Mouse (Mus musculus): ENCODE results near the gene Pold1.

Pold1 gene

DNA sequence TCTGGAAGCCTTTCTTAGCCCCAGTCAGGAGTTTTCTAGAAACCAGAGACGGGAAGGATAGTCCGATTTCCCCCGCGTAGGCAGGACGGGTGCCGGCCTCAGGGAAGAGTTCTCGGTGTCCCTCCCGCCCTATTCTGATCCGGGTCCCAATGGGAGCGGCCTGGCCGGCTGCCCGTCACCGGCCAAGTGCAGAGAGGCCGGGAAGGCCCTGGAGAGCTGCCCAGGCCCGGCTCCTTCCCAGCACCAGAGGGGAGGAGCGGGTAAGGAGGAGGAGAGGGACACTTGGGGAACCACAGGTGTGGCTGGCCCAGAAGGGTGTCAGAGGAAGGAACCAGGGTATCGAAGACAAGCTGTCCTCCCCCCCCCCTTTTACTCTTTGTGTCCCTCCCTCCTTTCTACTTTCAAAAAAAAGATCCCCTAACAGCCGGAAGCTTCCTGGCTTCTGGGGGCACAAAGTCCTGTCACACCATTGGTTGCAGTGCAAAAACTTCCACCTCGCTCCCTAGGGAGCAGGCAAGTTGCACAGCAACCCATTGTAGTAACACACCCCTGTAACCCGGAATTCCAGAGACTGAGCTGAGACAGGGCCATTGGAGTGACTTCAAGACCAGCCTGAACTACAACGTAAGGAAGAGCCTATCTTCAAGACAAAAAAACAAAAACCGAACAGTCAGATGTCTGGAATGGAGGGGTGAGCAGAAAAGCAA is 23.4 kb downstream of the Pold1 start:
- peak; percentile 37 to 81 for DNase-seq (ENCODE audit: low spot score in 2 of 2)

DNA sequence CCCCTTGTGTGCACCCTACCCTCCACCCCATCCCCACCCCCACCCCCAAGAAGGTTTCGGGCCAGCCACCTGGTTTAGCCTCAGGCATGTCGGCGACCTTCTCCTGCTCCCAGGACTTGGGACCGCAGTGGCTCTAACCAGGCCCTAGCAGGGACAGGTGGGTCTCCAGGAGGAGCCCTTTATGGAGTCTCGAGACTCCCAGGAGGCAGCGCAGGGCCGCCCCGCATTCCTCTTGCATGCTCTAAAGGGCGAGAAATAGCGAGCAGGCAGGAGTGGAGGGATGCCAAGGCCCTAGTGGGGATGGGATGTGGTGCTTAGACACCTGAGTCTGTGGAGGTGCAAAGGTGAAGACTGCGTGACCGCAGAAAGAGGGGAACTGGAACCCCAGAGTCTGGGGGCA is 24.1 kb downstream of the Pold1 start, which contains the start of gene Mybpc2:
Gene Mybpc2 (minus strand): TSS at position 155 of the 400 bp plus-strand sequence.
- no peak for DNase-seq (ENCODE audit: low spot score in 2 of 2)

DNA sequence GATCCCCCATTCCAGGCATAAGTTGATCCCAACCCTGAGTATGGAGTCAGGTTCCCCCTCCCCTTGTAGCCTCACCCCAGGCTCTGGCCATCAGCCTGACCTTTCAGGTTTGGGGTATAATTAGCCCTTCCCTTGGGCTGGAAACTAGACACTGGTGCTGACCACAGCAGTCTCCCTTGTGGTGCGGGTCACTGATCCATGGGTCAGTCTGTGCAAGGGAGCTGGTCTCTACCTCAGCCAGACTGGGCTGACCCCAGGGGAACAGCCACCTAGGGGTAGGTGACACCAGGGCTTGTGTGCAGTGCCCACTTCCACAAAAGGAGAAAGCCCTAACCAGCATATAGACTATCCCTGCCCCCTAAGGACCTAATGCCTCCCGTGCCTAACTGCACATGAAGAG is 25.6 kb downstream of the Pold1 start:
- no peak for DNase-seq (ENCODE audit: low spot score in 2 of 2)

DNA sequence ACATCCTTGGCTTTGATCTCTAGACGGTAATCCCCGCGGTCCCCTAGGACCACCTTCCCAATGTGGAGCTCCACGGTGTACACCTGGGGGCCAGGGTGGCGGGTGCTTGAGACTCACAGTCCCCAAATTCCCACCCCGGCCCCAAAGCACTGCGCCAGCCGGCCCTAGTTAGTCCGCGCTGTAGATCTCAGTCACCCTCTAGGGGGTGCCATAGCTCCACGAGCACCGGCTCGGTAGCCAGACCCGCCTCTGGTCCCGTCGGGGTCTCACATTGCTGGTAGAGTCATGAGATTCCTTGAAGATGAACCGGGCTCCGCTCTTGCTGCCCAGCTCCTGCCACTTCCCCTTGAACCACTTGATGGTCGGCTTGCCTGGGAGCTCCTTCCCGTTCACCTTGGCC is 26.9 kb downstream of the Pold1 start:
- peak; percentile 31 to 39 for DNase-seq (ENCODE audit: low spot score in 2 of 2)

DNA sequence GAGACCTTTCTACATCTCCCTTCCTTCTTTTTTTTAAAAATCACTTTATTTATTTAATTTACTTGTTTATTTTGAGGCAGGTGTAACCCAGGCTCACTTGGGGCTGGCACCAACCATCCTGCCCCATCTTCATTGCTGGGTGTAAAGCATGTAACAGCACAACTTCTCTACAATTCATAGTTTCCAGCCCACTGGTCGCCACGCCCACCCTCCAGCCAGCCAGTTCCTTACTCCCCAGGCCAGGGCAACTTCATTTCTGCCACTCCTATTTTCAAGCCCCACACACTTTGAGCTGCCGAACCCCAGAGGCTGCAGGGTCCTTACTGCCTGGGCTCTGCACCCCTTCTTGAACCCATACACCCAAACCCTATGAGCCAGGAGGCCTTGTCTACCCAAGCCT is 27.7 kb downstream of the Pold1 start:
- DNase-seq (ENCODE audit: low spot score in 2 of 2): no peak

DNA sequence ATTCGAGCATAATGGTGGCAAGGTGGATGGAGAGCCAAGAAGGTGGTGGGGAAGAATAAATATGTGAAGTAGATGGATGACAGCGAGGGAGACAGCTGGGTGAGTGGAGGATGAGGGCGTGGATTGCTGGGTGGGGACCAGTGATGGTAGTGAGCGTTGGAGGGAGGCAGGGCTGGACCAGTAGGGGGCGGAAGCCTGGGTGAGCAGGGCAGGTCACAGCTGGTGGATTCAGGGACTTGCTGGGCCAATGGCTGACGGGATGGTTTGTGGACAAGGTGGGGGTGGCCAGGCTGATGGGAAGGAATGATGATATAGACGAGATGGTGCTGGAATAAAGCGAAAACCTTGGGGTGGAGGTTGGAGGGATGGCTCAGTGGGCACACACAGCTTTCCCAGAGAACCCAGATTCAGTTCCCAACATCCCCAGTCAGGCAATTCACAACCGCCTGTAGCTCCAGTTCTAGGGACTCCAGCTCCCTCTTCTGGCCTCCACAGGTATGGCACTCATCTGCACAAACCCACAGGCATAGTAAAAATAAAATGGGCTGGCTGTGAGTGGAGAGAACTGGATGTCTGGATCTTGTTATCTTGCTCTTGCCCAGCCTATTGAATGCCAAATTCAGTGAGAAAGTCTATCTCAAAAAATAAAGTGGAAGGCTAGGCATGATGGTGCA is 29.3 kb downstream of the Pold1 start:
- no peak for DNase-seq (ENCODE audit: low spot score in 2 of 2)

DNA sequence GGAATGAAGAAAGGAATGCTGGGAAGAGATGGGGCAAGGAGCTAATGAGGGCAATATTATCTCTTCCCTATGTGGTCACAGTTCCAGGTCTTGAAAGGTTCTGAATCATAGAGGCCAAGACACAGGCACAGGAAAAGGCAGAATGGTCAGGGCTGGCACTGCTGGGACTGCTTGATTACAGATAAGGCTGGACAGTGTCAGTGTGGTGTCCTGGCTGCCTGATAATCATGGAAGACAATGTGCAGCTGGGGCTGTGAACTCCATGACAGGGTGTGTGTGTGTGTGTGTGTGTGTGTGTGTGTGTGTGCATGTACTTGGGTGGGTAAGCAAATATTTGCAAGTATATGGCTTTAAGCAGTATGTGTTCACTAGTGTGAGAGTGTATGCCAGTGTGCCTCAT is 41.2 kb downstream of the Pold1 start:
- no peak for DNase-seq (ENCODE audit: low spot score in 2 of 2)

DNA sequence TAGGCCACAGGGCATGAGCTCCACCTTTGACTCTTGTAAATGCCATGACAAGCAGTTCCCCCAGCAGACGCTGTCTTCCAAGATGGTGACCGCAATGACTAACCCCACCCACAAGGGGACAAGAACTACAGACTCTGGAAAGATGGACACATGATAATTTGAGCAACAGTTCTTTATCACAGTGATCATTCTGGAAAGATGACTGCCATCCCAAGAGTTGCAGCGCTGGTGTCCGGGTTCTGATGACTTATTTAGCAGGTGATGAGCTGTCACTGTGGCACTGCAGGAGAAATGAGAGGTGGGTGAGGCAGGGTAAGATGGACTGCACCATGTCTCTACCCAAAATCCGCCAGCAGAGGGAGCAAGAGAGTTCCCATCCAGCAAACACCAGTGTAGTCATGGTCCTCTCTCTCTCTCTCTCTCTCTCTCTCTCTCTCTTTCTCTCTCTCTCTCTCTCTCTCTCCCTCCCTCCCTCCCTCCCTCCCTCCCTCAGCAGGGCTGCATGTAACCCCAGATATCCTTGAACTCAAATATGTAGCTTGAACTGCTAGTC is 47.0 kb downstream of the Pold1 start:
- peak; percentile 44 to 46 for DNase-seq (ENCODE audit: low spot score in 2 of 2)

DNA sequence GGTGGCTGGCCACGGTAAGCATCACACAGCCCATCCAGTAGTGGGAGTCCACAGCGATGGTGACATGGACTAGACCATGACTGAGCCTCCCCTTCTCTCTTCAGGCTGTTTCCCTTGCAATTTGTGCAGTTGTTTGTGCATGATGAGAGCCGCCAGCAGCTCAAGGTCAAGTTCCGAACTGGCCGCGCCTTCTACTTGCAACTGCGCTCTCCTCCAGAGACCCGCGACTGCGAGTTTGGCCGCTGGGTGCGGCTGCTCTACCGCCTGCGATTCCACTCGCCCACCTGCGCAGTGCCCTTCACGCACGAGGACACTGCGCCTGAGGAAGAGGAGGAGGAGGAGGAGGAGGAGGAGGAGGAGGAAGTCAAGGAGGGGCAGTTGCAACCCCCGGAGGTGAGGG is 48.6 kb downstream of the Pold1 start:
- no peak for DNase-seq (ENCODE audit: low spot score in 2 of 2)

DNA sequence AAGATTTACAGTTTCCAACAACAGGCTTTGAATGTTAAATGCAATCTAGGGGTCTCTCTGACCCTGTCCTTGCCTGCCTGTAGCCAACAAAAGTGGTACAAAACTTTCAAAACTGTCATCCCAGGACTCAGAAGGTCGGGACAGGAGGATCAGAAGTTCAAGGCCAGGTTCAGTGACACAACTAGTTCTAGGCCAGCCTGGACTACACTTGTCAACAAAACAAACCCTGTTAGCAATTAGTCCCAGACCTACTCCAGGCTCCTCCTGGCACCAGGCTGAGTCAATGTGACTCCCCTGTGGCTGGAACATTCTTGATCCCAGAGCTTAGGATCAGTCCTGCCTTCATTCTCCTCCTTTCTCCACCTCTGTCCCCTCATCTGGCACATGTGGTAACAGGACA is 49.7 kb downstream of the Pold1 start:
- no peak for DNase-seq (ENCODE audit: low spot score in 2 of 2)

DNA sequence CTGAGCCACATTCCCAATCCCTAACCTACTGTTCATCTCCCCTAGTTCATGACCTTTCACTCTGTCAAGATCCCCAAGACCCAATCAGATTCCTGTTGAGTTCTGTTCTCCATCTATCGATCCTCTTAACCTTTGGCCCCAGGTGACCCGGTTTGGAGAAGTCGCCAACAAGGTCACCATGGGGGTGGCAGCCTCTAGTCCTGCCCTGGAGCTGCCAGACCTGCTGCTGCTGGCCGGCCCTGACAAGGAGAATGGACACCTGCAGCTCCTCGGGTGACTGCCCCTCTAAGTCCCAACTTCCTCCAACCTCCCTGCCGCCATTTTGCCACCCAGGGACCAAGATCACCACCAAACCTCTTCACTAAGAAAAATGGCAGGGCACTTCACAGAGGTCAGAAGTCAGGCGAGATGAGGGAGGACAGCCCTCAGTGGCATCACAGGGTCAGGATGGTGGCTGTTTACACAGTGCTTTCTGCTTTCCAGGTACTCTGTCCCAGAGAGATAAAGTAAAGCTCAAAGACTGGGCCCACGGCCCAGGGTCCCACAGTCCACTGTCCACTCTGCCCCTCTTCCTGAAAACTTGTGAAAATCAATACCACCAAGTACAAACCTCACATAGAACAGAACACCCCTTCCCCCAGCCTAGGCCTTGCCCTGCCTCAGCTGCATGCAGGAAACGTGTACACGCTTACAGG is 51.1 kb downstream of the Pold1 start:
- no peak for DNase-seq (ENCODE audit: low spot score in 2 of 2)

DNA sequence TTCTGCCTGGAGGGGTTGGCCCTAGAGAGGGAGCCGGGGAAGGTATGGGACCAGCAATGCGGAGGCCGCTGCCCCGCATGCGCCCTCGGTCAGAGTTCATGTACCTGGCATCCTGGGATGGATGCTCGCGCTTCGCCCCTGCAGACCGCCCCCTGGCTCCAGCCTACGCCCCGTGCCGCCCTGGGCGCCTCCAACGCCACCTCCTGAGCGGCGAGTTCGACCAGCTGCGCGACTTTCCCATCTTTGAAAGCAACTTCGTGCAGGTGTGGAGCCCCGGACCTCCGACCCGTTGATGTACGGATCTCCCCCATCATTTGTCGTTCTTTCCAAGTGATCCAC is 51.9 kb downstream of the Pold1 start:
- DNase-seq (ENCODE audit: low spot score in 2 of 2): no peak

DNA sequence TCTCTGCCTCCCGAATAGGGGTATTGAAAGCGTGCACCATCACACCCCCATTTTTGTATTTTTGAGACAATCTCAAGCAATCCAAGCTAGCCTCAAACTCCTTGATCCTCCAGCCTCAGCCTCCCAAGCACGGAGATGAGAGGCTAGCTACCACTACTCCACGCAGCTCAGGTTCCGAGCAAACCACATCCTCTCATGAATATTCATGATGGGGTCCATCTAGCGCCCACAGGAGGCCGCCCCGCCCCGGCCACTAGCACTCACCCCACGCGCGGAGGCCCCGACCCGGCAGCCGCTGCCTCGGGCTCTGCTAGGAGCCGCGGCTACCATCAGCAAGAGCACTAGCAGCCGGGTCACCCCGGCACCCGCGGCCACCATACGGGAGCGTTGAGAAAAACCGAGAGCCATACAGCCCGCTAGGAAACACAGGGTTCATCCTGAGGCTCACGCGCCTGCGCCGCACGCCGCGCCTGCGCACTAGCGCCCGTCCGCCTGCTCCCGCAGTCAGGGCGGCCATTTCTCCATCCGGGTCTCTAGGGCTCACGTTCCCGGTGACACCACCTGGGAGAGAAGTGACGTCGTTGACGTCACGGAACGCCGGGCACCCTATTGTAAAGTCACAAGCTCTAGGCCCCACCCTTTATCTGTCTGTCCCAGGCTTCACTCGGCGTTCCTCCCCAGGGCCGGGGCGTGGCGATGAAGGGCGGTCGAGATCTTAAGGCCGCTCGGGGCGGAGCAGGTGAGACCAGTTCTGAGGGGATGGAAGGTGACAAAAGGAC is 52.5 kb downstream of the Pold1 start, which contains the start of the genes Emc10 and Fam71e1:
Gene Emc10 (minus strand): TSS at position 538 of the 779 bp plus-strand sequence.
Gene Fam71e1 (plus strand): TSS at position 590 of the 779 bp plus-strand sequence.
- DNase-seq (ENCODE audit: low spot score in 2 of 2): peak; percentile 95 to 97

DNA sequence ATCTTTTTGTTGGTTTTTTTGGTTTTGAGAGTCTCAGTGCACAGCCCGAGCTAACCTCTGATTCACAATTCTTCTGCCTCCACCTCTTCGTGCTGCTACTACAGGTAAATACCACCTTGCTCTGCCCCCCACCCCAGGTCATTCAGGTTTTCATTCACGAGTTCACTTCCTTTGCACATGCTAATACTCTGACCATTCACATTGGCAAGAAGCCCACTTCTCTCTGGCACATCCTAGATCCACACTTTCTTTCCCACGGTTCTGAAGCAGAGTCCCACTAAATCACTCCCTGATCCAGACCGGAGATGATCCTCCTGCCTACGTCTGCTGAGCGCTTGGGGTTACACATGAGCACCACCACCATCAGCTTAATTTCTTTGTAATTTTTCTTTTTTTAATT is 53.6 kb downstream of the Pold1 start:
- DNase-seq (ENCODE audit: low spot score in 2 of 2): no peak

DNA sequence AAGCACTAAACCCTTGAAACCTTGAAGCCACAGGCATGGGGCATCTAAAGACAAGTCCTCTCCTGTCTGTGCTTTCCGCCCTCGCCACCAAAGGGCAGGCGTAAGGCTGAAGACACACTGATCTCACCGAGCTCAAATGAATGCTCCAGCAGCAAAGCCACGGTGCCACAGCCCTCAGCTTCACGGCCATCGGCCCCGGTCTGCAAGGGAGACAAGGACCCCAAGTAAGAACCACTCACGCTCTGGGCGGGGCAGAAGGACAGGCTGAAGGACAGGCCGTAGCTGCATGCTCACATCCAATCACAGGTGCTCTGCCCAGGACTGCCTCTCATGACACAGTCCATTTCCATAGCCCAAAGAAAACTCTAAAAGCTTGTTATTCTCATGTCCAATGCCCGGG is 54.0 kb downstream of the Pold1 start:
- DNase-seq (ENCODE audit: low spot score in 2 of 2): no peak

DNA sequence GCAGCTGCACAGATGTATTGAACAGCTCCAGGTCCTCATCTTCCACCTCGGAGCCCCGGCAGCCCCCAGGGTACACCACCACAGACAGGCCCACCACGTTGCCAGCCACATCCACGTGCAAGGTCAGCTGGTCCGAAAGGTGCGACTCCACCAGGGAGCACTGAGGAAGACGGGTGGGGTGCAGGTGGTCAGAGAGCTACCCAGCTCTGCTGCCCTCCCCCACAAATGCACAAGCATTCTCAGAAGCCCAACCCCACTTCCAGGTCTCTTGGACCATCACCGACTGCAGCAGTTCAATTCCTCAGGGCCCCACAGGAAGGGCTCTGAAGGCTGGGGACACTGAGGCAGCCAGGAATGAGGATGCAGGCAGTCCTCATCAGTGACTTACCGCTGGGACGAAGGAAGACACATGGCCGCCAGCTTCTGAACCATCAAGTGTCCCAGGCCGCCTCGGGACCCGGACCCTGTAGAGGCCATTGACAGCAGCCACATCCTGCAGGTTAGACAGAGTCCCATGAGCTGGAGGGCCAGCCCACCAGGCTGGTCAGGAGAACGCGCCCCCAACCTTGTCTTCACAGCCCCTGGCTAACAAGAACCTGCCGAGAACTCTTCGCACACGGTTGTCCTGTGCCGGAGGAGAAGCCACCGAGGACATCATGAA is 56.4 kb downstream of the Pold1 start:
- DNase-seq (ENCODE audit: low spot score in 2 of 2): no peak

DNA sequence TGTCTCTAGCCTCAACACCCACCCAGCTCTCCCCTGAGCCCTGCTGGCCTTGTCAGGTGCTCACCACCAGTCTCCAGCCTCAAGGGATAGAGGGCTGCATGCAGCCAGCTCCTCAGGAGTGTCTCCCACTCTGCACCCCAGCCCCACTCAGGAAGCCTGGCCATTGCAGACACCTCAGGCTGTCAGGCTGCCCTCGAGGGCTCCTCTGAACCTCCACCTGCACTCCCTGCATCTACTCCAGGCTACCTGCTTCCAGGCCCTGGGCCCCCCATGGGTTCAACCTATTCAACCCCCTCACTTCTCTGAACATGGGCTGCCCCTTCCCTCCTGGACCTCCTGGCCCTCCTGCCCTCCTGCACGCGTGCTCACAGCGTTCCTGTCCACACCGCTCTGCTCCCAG is 57.3 kb downstream of the Pold1 start:
- DNase-seq (ENCODE audit: low spot score in 2 of 2): no peak

DNA sequence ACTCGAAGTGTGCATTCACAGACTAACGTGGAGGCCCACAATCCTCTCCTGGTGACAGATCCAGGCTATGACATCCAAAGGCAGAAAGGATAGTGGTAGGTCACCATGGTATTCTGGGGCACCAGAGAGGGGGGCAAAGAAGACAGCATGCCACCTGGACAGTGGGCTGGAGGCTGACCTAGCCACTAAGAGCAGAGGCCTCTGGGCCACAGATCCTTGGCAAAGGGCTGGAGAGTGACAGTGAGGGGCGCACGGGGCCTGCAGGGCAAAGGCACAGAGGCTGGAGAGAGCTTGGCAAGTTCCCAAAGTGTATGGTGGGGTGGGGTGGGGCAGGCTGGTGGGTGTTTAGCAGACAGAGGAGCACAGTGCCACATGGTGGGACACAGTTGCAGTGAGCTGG is 58.4 kb downstream of the Pold1 start:
- DNase-seq (ENCODE audit: low spot score in 2 of 2): no peak

DNA sequence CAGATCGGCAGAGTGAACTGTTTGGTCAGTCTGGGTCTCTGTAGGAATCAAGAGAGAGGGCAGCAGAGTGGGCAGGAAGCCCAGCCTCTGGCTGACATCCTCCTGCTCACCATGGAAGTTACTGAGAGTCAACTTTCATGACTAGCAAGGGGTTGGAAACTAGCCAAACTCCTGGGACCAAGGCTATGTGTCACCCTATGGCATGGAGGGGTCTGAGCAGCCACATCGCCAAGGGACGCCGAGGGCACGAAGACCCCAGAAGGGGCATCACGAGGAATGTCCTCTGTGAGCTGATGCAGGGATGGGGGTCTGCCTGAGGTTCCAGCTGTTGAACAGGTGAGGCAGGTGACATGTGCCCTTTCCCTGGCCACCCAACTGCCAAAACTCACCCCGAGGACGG is 60.1 kb downstream of the Pold1 start:
- DNase-seq (ENCODE audit: low spot score in 2 of 2): no peak

DNA sequence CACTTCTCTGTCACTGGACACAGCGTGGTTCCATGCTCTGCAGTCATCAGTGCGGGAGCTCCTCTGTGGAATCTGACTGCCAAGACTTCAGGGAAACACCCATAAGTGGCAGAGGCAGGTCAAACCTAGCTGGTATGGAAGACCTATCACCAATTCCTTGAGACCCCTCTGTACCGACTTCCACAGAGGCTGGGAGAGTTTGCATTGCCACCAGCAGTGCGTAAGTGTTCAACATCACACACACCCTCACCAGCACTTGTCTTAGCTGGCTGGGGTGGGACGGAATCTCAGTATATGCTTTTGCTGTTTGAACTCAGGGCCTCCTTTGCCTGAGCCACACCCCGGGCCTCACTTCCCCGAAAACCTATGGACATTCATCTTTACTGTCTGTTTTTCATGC is 60.7 kb downstream of the Pold1 start:
- DNase-seq (ENCODE audit: low spot score in 2 of 2): no peak

DNA sequence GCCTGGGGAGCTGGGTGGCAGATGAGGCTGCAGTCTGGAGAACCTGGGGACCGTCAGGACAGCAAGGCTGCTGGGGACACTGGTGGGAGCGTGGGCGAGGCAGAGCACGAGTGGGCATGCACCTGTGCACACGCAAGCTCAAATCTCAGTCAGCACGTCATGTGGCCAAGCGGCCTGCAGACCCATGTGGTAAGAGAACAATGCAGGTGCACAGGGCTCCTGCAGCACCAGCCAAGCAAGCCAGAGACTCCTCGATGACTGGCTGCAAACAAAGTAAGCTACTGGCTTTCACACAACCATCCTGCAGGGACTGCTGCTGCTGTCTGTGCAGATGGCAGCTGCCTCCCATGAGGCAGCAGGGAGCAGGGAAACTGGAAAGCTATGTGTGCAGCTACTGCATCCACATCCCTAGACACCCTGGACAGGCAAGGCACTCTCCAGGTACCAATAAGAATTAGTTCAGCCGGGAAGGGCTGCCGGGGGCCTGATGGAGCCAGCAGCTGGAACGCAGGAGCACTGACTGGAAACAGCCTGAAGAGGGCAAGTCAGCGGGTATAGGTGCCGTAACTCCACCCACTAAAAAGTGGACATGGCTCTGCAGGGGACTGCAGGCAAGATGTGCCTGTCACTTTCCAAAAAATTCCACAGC is 61.6 kb downstream of the Pold1 start:
- no peak for DNase-seq (ENCODE audit: low spot score in 2 of 2)

All from urinary bladder, postnatal 36 days (tissue).